Mouse (Mus musculus): ENCODE measurements around the gene Stx19. TPM values are rescaled to one million over a fixed set of nuclear protein-coding genes. Genes with fewer than 3 reads are reported as not detected.

Gene Stx19
- polyA plus RNA-seq, 1 experiment from 2014 or later, result 0.10 TPM

DNA sequence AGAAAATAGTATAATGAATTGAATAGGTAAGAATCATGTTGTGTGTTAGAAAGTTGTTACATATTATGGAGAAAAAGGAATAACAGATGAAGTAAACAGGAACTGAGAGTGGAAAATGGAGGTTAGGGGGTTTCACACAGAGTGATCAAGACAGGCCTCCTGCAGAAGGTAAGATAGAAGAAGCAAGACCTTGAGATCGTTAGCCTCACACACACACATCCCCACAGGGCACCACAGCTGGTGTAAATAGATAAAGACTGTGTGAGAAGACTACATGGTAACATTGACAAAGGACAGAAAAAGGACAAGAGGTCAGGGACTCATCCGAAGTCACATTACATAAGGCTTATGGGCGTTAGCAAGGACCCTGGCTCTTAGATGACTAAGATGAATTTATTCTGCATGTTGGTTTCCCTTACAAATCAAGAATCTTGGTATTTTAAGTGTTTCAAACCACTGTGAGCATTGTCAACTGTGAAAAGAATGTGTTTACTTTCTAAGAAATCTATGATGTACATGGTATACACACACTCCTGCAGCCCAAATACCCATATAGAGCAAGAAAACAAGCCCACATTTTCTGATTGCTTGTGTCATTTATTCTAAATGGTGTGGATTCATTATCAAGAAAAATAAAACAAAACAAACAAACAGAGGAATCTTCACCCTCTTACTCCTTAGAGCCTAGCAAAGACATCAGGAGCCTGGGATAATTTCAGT is 19.7 kb downstream of the Stx19 start:
- Histone ChIP-seq H3K27me3 (replicated peaks; ENCODE audit: control insufficient read depth, insufficient read depth, low read length) (no peaks in the 10 kb centered on the region), H3K36me3 (ENCODE audit: control insufficient read depth, insufficient read depth, low read length) (no peaks in the 10 kb centered on the region), H3K9me3 (replicated peaks; ENCODE audit: control insufficient read depth, low read length) (no peaks in the 10 kb centered on the region), H3K9ac (ENCODE audit: low read length) (no peak overlapping the region), H3K4me2 (ENCODE audit: low read length) (no peak overlapping the region), H3K4me1 (ENCODE audit: control insufficient read depth, insufficient read depth, low read length) (no peaks in the 10 kb centered on the region), H3K27ac (ENCODE audit: low read depth, low read length) (no peak overlapping the region), H3K4me3 (ENCODE audit: low read depth, low read length) (no peak overlapping the region)
- ATAC-seq (no peak), DNase-seq (ENCODE audit: low spot score) (no peak)
- 69% methylated on average over 3 of the region's 3 CpGs for WGBS

DNA sequence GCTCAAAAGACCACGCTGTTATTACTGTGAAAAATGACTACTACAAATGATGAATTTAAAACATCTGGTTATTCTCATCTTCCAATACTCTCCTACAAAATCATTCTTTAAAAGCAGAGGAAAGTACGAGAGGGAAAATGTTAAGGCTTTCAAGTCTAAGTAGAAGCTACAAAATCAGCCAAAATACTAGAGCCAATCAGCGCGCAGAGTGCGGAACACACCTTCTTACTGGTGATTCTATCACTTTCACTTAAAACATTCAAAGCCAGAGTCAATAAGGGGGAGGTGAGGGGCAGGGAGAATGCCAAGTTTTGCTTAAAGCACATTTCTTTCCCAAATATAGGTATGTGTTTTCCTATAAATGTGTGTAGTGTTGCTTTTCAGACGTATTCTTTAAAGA is 30.9 kb downstream of the Stx19 start:
- Histone ChIP-seq H3K27me3 (replicated peaks; ENCODE audit: control insufficient read depth, insufficient read depth, low read length) (no peaks in the 10 kb centered on the region), H3K9me3 (replicated peaks; ENCODE audit: control insufficient read depth, low read length) (no peaks in the 10 kb centered on the region), H3K4me2 (ENCODE audit: low read length) (peak overlapping the region; percentile 81), H3K4me3 (ENCODE audit: low read depth, low read length) (no peak overlapping the region), H3K4me1 (ENCODE audit: control insufficient read depth, insufficient read depth, low read length) (peaks cover 13% of the 10 kb centered on the region), H3K27ac (ENCODE audit: low read depth, low read length) (no peak overlapping the region), H3K9ac (ENCODE audit: low read length) (no peak overlapping the region), H3K36me3 (ENCODE audit: control insufficient read depth, insufficient read depth, low read length) (no peaks in the 10 kb centered on the region)
- ATAC-seq, result no peak
- no peak for DNase-seq (ENCODE audit: low spot score)
- WGBS, result 90% methylated on average over 6 of the region's 6 CpGs

DNA sequence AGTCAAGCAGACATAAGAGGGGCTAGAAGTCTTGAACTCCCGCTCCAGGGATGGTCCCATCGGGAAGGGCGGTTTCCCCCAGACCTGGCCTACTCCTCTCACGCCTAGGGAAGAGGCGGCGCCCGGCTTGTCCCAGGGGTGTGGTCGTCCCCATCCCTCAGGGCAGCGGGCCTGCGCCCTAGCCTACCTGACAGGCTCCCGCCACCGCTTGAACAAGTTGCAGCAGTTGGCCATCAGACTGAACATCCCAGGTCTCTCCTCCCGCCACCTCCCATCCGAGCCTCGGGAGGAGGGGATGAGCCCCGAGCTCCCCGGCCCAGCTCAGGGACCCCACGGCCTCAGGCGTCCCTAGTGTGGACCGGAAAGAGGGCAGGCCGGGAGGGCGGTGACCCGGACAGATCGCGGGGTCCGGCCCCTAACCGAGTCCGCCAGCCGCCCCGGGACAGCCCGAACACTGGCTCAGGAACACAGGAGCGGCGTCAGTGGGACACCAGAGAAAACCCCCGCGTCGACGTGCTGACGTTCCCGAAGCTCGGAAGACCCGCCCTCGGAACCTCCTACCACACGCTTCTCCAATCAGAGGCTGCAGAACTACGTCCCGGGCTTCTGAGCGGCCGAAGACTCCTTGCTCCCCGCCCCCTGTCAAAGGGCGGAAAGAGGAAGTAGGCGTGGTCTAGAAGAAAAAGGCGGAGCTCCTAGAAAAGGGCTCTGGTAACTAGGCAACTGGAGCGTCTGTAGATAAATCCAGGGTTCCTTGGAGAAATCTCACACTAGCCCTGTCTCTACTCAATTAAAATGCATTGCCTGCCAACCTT is 32.2 kb downstream of the Stx19 start, which contains the start of gene Arl13b:
Gene Arl13b (minus strand): TSS at position 543 of the 815 bp plus-strand sequence.
- Histone ChIP-seq H3K4me1 (ENCODE audit: control insufficient read depth, insufficient read depth, low read length) (peaks cover 13% of the 10 kb centered on the region), H3K9ac (ENCODE audit: low read length) (peak within 1 kb of the TSS; percentile 81), H3K27me3 (replicated peaks; ENCODE audit: control insufficient read depth, insufficient read depth, low read length) (no peaks in the 10 kb centered on the region), H3K4me3 (ENCODE audit: low read depth, low read length) (peak within 1 kb of the TSS; percentile 79), H3K36me3 (ENCODE audit: control insufficient read depth, insufficient read depth, low read length) (no peaks in the 10 kb centered on the region), H3K4me2 (ENCODE audit: low read length) (peak within 1 kb of the TSS; percentile 81), H3K27ac (ENCODE audit: low read depth, low read length) (no peak within 1 kb of the TSS), H3K9me3 (replicated peaks; ENCODE audit: control insufficient read depth, low read length) (no peaks in the 10 kb centered on the region)
- WGBS, result under 1% methylated on average over 52 of the region's 52 CpGs
- peak; percentile 99 for DNase-seq (ENCODE audit: low spot score)
- peak; percentile 100 for ATAC-seq

DNA sequence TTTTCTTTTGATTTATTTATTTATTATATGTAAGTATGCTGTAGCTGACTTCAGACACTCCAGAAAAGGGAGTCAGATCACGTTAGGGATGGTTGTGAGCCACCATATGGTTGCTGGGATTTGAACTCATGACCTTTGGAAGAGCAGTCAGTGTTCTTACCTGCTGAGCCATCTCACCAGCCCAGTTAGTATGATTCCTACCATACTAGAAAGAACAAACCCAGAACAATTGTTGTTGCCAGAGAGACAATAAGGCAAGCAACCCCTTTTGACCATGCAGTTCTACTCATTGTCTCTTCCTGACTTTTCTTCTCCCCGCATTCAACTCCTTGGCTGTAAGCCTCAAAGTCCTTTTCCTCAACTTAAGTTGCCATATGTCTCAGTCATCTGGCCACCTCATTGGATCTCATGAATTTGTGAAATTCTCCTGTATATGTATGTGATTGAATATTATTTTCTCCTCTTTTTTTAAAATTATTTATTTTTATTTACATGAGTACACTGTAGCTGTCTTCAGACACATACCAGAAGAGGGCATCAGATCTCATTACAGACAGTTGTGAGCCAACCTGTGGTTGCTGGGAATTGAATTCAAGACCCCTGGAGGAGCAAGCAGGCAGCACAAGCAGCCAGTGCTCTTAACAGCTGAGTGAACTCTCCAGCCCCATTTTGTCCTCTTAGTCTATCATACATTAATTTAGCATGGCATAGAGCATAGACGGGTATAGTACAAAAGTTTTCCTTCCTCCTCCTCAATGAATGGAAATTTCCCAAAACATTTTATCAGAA is 38.2 kb downstream of the Stx19 start:
- H3K9me3 ChIP-seq (replicated peaks; ENCODE audit: control insufficient read depth, low read length), result no peaks in the 10 kb centered on the region
- no peaks in the 10 kb centered on the region for H3K36me3 ChIP-seq (ENCODE audit: control insufficient read depth, insufficient read depth, low read length)
- WGBS, result 79% methylated on average over 3 of the region's 3 CpGs
- H3K9ac ChIP-seq (ENCODE audit: low read length), result no peak overlapping the region
- H3K4me2 ChIP-seq (ENCODE audit: low read length), result no peak overlapping the region
- no peak overlapping the region for H3K4me3 ChIP-seq (ENCODE audit: low read depth, low read length)
- H3K27ac ChIP-seq (ENCODE audit: low read depth, low read length), result no peak overlapping the region
- ATAC-seq, result no peak
- no peaks in the 10 kb centered on the region for H3K27me3 ChIP-seq (replicated peaks; ENCODE audit: control insufficient read depth, insufficient read depth, low read length)
- H3K4me1 ChIP-seq (ENCODE audit: control insufficient read depth, insufficient read depth, low read length), result no peaks in the 10 kb centered on the region
- DNase-seq (ENCODE audit: low spot score), result no peak

DNA sequence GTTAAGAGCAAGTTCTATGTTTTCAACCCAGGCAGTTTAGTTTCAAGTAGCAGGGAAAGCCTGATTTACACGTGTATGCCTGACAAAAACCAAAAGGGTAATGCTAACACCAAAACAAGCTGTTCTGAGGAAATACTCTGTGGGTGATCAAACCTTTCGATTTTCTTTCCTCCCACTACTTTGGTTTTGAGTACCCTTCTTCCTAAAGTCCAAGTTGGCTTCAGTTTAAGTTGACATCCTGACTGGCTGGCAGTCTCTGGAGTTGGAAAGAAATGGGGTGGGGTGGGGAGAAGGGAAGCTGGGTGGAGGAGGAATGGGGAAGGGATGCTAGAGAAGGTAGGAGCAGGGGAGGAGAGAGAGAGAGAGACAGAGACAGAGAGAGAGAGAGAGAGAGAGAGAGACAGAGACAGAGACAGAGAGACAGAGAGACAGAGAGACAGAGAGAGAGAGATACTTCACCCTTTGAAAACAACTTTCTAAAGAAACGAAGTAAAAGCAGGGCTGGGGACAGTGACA is 39.2 kb downstream of the Stx19 start:
- Histone ChIP-seq H3K27ac (ENCODE audit: low read depth, low read length) (no peak overlapping the region), H3K36me3 (ENCODE audit: control insufficient read depth, insufficient read depth, low read length) (no peaks in the 10 kb centered on the region), H3K9me3 (replicated peaks; ENCODE audit: control insufficient read depth, low read length) (no peaks in the 10 kb centered on the region), H3K27me3 (replicated peaks; ENCODE audit: control insufficient read depth, insufficient read depth, low read length) (no peaks in the 10 kb centered on the region), H3K4me1 (ENCODE audit: control insufficient read depth, insufficient read depth, low read length) (no peaks in the 10 kb centered on the region), H3K4me2 (ENCODE audit: low read length) (peak overlapping the region; percentile 96), H3K4me3 (ENCODE audit: low read depth, low read length) (peak overlapping the region; percentile 57), H3K9ac (ENCODE audit: low read length) (peak overlapping the region; percentile 78)
- ATAC-seq, result no peak
- WGBS, result 27% methylated on average over 3 of the region's 3 CpGs
- no peak for DNase-seq (ENCODE audit: low spot score)

DNA sequence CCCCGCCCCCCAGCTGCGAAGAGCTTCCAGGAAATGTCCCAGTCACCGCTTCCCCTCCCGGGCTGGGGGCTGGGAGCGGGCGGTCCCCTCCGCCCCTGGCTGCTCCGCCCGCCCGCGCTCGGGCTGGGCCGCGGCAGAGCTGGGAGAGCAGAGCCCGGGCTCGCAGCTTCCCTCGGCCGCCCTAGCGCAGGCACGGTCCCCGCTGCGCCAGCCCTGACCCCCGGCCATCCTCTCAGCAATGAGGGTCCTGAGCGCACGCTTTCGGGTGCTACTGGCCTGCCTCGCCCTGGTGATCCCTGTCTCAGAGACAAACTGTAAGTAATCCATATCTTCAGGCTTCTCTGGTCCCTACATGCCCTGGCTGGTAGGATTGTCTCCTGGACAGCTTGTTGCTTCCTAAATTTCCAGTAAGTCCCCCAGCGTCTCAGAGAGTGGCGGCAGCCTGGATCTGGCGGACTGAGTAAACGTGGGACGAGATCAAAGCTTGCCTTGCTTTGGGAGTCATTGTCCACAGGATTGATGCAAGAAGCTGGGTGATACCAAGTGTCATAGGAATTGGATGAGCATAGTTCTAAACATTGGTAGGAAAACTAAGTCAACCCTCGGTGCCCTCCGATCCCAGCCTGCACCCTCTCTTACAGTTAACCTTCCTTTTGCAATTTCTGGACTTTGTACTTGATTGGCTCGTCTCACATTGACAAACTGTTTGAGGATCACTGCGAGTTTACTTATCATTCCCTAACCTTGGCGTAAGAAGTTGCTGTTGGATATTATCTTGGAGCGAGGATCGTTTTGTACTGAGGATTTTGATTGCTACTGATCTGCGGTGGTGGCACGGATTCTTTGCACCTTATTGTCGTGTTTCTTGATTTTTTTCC is 40.0 kb downstream of the Stx19 start, which contains the start of gene Pros1:
Gene Pros1 (plus strand): TSS at position 117 of the 878 bp plus-strand sequence.
- no peaks in the 10 kb centered on the region for H3K27me3 ChIP-seq (replicated peaks; ENCODE audit: control insufficient read depth, insufficient read depth, low read length)
- no peaks in the 10 kb centered on the region for H3K36me3 ChIP-seq (ENCODE audit: control insufficient read depth, insufficient read depth, low read length)
- 4% methylated on average over 36 of the region's 42 CpGs for WGBS
- no peaks in the 10 kb centered on the region for H3K9me3 ChIP-seq (replicated peaks; ENCODE audit: control insufficient read depth, low read length)
- H3K4me2 ChIP-seq (ENCODE audit: low read length), result peak within 1 kb of the TSS; percentile 96
- H3K9ac ChIP-seq (ENCODE audit: low read length), result peak within 1 kb of the TSS; percentile 78
- peak; percentile 41 for DNase-seq (ENCODE audit: low spot score)
- peak within 1 kb of the TSS; percentile 57 for H3K4me3 ChIP-seq (ENCODE audit: low read depth, low read length)
- no peaks in the 10 kb centered on the region for H3K4me1 ChIP-seq (ENCODE audit: control insufficient read depth, insufficient read depth, low read length)
- no peak within 1 kb of the TSS for H3K27ac ChIP-seq (ENCODE audit: low read depth, low read length)
- peak; percentile 96 for ATAC-seq

DNA sequence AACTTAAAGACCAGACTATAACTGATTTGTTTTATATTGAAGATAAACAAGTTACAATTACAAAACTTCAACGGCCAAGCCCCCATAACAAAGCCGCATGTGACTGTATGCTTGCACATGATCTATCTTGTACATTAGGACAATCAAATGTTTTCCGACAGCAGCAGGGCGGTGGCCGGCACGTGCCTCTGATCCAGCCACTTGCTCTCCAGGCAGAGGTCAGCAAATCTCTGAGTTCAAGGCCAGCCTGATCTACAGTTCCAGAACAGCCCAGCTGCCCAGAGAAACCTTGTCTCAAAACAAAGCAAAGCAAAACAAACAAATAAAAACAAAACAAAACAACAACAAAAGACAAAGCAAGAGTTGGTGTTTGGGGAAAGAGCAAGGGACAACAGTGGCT is 40.9 kb downstream of the Stx19 start:
- no peaks in the 10 kb centered on the region for H3K36me3 ChIP-seq (ENCODE audit: control insufficient read depth, insufficient read depth, low read length)
- H3K4me3 ChIP-seq (ENCODE audit: low read depth, low read length), result no peak overlapping the region
- no peak overlapping the region for H3K4me2 ChIP-seq (ENCODE audit: low read length)
- no peaks in the 10 kb centered on the region for H3K4me1 ChIP-seq (ENCODE audit: control insufficient read depth, insufficient read depth, low read length)
- no peak overlapping the region for H3K27ac ChIP-seq (ENCODE audit: low read depth, low read length)
- no peak for DNase-seq (ENCODE audit: low spot score)
- no peak for ATAC-seq
- H3K9me3 ChIP-seq (replicated peaks; ENCODE audit: control insufficient read depth, low read length), result no peaks in the 10 kb centered on the region
- H3K27me3 ChIP-seq (replicated peaks; ENCODE audit: control insufficient read depth, insufficient read depth, low read length), result no peaks in the 10 kb centered on the region
- 86% methylated on average over 6 of the region's 6 CpGs for WGBS
- H3K9ac ChIP-seq (ENCODE audit: low read length), result no peak overlapping the region

DNA sequence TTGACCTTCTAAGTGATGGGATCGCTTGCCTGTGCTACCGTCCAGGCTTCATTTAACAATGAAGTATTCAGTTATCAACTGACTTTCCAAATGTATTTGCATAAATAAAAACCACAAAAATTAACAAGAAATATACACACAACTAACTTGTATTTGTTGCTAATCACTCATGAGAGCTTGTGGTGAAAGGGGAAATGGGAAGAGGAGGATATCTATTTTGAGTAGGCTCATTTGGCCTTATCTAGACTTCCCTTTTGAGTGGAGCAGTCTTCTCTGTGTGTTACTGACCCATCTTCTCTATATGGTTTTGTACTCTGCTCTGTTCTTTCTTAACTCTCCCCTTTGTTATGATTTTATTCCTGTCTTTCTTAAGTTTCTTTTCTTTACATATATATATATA is 41.8 kb downstream of the Stx19 start:
- Histone ChIP-seq H3K27ac (ENCODE audit: low read depth, low read length) (no peak overlapping the region), H3K4me3 (ENCODE audit: low read depth, low read length) (no peak overlapping the region), H3K4me1 (ENCODE audit: control insufficient read depth, insufficient read depth, low read length) (no peaks in the 10 kb centered on the region), H3K9ac (ENCODE audit: low read length) (no peak overlapping the region), H3K4me2 (ENCODE audit: low read length) (no peak overlapping the region), H3K36me3 (ENCODE audit: control insufficient read depth, insufficient read depth, low read length) (no peaks in the 10 kb centered on the region), H3K9me3 (replicated peaks; ENCODE audit: control insufficient read depth, low read length) (no peaks in the 10 kb centered on the region), H3K27me3 (replicated peaks; ENCODE audit: control insufficient read depth, insufficient read depth, low read length) (no peaks in the 10 kb centered on the region)
- 95% methylated on average over 2 of the region's 2 CpGs for WGBS
- ATAC-seq (no peak), DNase-seq (ENCODE audit: low spot score) (no peak)

All from forebrain, embryonic 14.5 days (tissue).